7 mouse cellular contexts compared by ENCODE assay signal in genomic region chrX:169862848-169863247, GRCm38 (mm10).
DNase-seq lines count a peak whose midpoint lies in the region; ATAC-seq and TF ChIP-seq lines count a peak whose summit lies in the region.

No protein-coding gene starts in this region.

- no peak overlapping the region for H3K4me2 ChIP-seq in liver, embryonic 14.5 days (ENCODE audit: low read depth)
- H3K4me2 ChIP-seq in liver, embryonic 11.5 days: no peak overlapping the region
- H3K4me2 ChIP-seq in hindbrain, embryonic 16.5 days (ENCODE audit: low read length): no peak overlapping the region

- peak; percentile 28; the same call in 1 of the 2 replicates for TF ChIP-seq CTCF in liver, embryonic 14.5 days (IDR thresholded peaks at IDR 0.05; ENCODE audit: low read depth)

- no peaks in the 10 kb centered on the region for H3K9me3 ChIP-seq in liver, embryonic 14.5 days (ENCODE audit: control insufficient read depth, low read length)
- no peaks in the 10 kb centered on the region for H3K9me3 ChIP-seq in liver, embryonic 11.5 days (ENCODE audit: control insufficient read depth, low read length)
- H3K9me3 ChIP-seq in hindbrain, embryonic 16.5 days (ENCODE audit: control insufficient read depth, low read length): no peaks in the 10 kb centered on the region

- no peaks in the 10 kb centered on the region for H3K36me3 ChIP-seq in liver, embryonic 14.5 days (replicated peaks; ENCODE audit: control insufficient read depth, insufficient read depth, low read depth)
- H3K36me3 ChIP-seq in liver, embryonic 11.5 days (ENCODE audit: control insufficient read depth, insufficient read depth, low read length): no peaks in the 10 kb centered on the region
- no peaks in the 10 kb centered on the region for H3K36me3 ChIP-seq in hindbrain, embryonic 16.5 days (ENCODE audit: control insufficient read depth, insufficient read depth, low read length)

- no peak for ATAC-seq in liver, embryonic 14.5 days (ENCODE audit: insufficient read depth)
- ATAC-seq in liver, embryonic 11.5 days (replicated peaks; ENCODE audit: low FRiP score): no peak
- peak; percentile 73 for ATAC-seq in megakaryocyte-erythroid progenitor cell, adult 5-6 weeks (replicated peaks; ENCODE audit: low FRiP score, low TSS enrichment, poor library complexity, severe bottlenecking)
- no peak for ATAC-seq in frontal cortex, adult (ENCODE audit: low TSS enrichment)
- ATAC-seq in hindbrain, embryonic 16.5 days: no peak

- DNase-seq in liver, embryonic 14.5 days (ENCODE audit: low read depth in 3 of 3, low spot score in 3 of 3): no peak
- no peak for DNase-seq in liver, embryonic 11.5 days (ENCODE audit: low spot score)
- DNase-seq in adipocyte (ENCODE audit: low spot score): peak; percentile 83
- DNase-seq in heart, postnatal 10 days: peak; percentile 55 to 65

- TF ChIP-seq EP300 in liver, embryonic 14.5 days (IDR thresholded peaks at IDR 0.05; ENCODE audit: low read depth): no peak

- H3K27me3 ChIP-seq in liver, embryonic 14.5 days (ENCODE audit: control insufficient read depth, insufficient read depth, low read length): no peaks in the 10 kb centered on the region; the same call in 1 of the 2 replicates
- H3K27me3 ChIP-seq in liver, embryonic 11.5 days (replicated peaks; ENCODE audit: control insufficient read depth, insufficient read depth, low read length): peaks cover 12% of the 10 kb centered on the region
- peaks cover 3% of the 10 kb centered on the region; the same call in 1 of the 2 replicates for H3K27me3 ChIP-seq in hindbrain, embryonic 16.5 days (replicated peaks; ENCODE audit: control insufficient read depth, insufficient read depth, low read length)

- no peak overlapping the region for H3K27ac ChIP-seq in liver, embryonic 14.5 days
- H3K27ac ChIP-seq in liver, embryonic 11.5 days (ENCODE audit: low read depth, low read length): no peak overlapping the region
- H3K27ac ChIP-seq in hindbrain, embryonic 16.5 days (ENCODE audit: low read depth, low read length): no peak overlapping the region

- WGBS in liver, embryonic 14.5 days (ENCODE audit: insufficient replicate concordance): 46% methylated on average over 1 of the region's 1 CpGs
- 58% methylated on average over 1 of the region's 1 CpGs for WGBS in liver, embryonic 11.5 days
- WGBS in hindbrain, embryonic 16.5 days: 30% methylated on average over 1 of the region's 1 CpGs

- H3K4me1 ChIP-seq in liver, embryonic 14.5 days (replicated peaks; ENCODE audit: control insufficient read depth in 2 of 2, insufficient read depth in 2 of 2, low read length in 1 of 2): no peaks in the 10 kb centered on the region
- no peaks in the 10 kb centered on the region for H3K4me1 ChIP-seq in liver, embryonic 11.5 days (replicated peaks; ENCODE audit: control insufficient read depth, insufficient read depth, low read length)
- H3K4me1 ChIP-seq in hindbrain, embryonic 16.5 days (ENCODE audit: control insufficient read depth, insufficient read depth, low read depth, low read length): no peaks in the 10 kb centered on the region

- H3K9ac ChIP-seq in liver, embryonic 14.5 days (replicated peaks): no peak overlapping the region
- H3K9ac ChIP-seq in liver, embryonic 11.5 days (ENCODE audit: low read depth, low read length): no peak overlapping the region
- H3K9ac ChIP-seq in hindbrain, embryonic 16.5 days (ENCODE audit: low read depth, low read length): no peak overlapping the region

- intact Hi-C loops in heart, postnatal 10 days (cut with DNase I): no loop called here

- H3K4me3 ChIP-seq in liver, embryonic 14.5 days (ENCODE audit: insufficient read depth in 1 of 2, low read depth in 2 of 2, low read length in 2 of 2): no peak overlapping the region
- no peak overlapping the region for H3K4me3 ChIP-seq in liver, embryonic 11.5 days (ENCODE audit: low read depth, low read length)
- H3K4me3 ChIP-seq in hindbrain, embryonic 16.5 days (ENCODE audit: low read length): no peak overlapping the region

Comparison
In these comparisons a context has a peak if more than half of its experiments do, and no peak if none do; other contexts are left out.
1. DNase-seq: peak in adipocyte (single experiment) and heart, postnatal 10 days (2 of 2); none in liver, embryonic 14.5 days (0 of 3) and liver, embryonic 11.5 days (single experiment).